In genomic region chr10:75832272-75832895, GRCm38 (mm10) we compare ENCODE assay signal across 9 mouse cellular contexts. TPM values are rescaled to one million over a fixed set of nuclear protein-coding genes. Genes with fewer than 3 reads are reported as not detected.
DNase-seq lines count a peak whose midpoint lies in the region; ATAC-seq and TF ChIP-seq lines count a peak whose summit lies in the region.
"Had no signal": no experiment of that assay in that cellular context is flagged by ENCODE, and none has a peak within 500 bp of the region (broad histone marks: within the 10 kb centered on the region; RNA-seq: fewer than 3 reads in every experiment).

No protein-coding gene starts in this region.

- no peak overlapping the region for H3K27ac ChIP-seq in forebrain, postnatal 0 days (ENCODE audit: low read depth, low read length)
- H3K27ac ChIP-seq in forebrain, embryonic 14.5 days (ENCODE audit: low read depth, low read length): no peak overlapping the region
- no peak overlapping the region for H3K27ac ChIP-seq in olfactory bulb, adult 2 months (ENCODE audit: insufficient read depth, low read depth, low read length)

- peaks cover 14% of the 10 kb centered on the region for H3K4me1 ChIP-seq in forebrain, postnatal 0 days (ENCODE audit: insufficient read depth)
- peaks cover 4% of the 10 kb centered on the region; the same call in 1 of the 2 replicates for H3K4me1 ChIP-seq in forebrain, embryonic 14.5 days (ENCODE audit: control insufficient read depth, insufficient read depth, low read length)
- peaks cover 17% of the 10 kb centered on the region for H3K4me1 ChIP-seq in olfactory bulb, adult 2 months (ENCODE audit: control insufficient read depth, insufficient read depth, low read length)

- intact Hi-C loops in left cerebral cortex, postnatal 36 days (cut with DNase I): loop anchor here (5.0 kb wide), 1 partner anchor 90 kb away; no protein-coding TSS in a partner anchor

- no peak overlapping the region for H3K4me3 ChIP-seq in forebrain, postnatal 0 days (ENCODE audit: low read depth, low read length)
- no peak overlapping the region for H3K4me3 ChIP-seq in forebrain, embryonic 14.5 days (ENCODE audit: low read depth, low read length)
- H3K4me3 ChIP-seq in olfactory bulb, adult 2 months (ENCODE audit: insufficient read depth, low read depth, low read length): no peak overlapping the region

- H3K9ac ChIP-seq in forebrain, postnatal 0 days: no peak overlapping the region
- H3K9ac ChIP-seq in forebrain, embryonic 14.5 days (ENCODE audit: low read length): no peak overlapping the region

- H3K4me2 ChIP-seq in forebrain, postnatal 0 days (ENCODE audit: low read depth): no peak overlapping the region
- H3K4me2 ChIP-seq in forebrain, embryonic 14.5 days (ENCODE audit: low read length): no peak overlapping the region

- peak; percentile 64 for TF ChIP-seq CTCF in forebrain, postnatal 0 days (IDR thresholded peaks at IDR 0.05; ENCODE audit: low read depth)
- TF ChIP-seq CTCF in olfactory bulb, adult 2 months (IDR thresholded peaks at IDR 0.05; ENCODE audit: insufficient read depth, low read depth, low read length): peak; percentile 28; the same call in 1 of the 2 replicates

- whole genome bisulfite sequencing in forebrain, postnatal 0 days: 73% methylated on average over 13 of the region's 13 CpGs
- WGBS in forebrain, embryonic 14.5 days: 72% methylated on average over 13 of the region's 13 CpGs
- WGBS in olfactory bulb, adult 2 months: 73% methylated on average over 13 of the region's 13 CpGs

- peaks cover 24% of the 10 kb centered on the region for H3K27me3 ChIP-seq in forebrain, postnatal 0 days (ENCODE audit: insufficient read depth, low read length)
- no peaks in the 10 kb centered on the region; the same call in 1 of the 2 replicates for H3K27me3 ChIP-seq in forebrain, embryonic 14.5 days (replicated peaks; ENCODE audit: control insufficient read depth, insufficient read depth, low read length)

- no peak for ATAC-seq in forebrain, postnatal 0 days
- ATAC-seq in forebrain, embryonic 14.5 days: no peak

- DNase-seq in forebrain, postnatal 0 days: no peak
- DNase-seq in forebrain, embryonic 14.5 days (ENCODE audit: low spot score): no peak
- peak; percentile 68 for DNase-seq in 3T3-L1 (ENCODE audit: low read depth, low spot score)
- DNase-seq in adrenal gland, postnatal 10 days: peak; percentile 81
- peak; percentile 25 for DNase-seq in forelimb bud, embryonic 11.5 days (ENCODE audit: low read depth, low spot score)
- peak; percentile 44 to 49 for DNase-seq in left cerebral cortex, postnatal 36 days (ENCODE audit: low spot score in 2 of 2)
- DNase-seq in urinary bladder, postnatal 36 days (ENCODE audit: low spot score in 2 of 2): peak; percentile 65 to 80

- H3K36me3 ChIP-seq in forebrain, postnatal 0 days (ENCODE audit: insufficient read depth): no peaks in the 10 kb centered on the region
- H3K36me3 ChIP-seq in forebrain, embryonic 14.5 days (ENCODE audit: control insufficient read depth, insufficient read depth, low read length): no peaks in the 10 kb centered on the region

- no peak for TF ChIP-seq POLR2A in olfactory bulb, adult 2 months (IDR thresholded peaks at IDR 0.05; ENCODE audit: insufficient read depth, low read depth, low read length)

- H3K9me3 ChIP-seq in forebrain, postnatal 0 days (ENCODE audit: low read length): no peaks in the 10 kb centered on the region
- no peaks in the 10 kb centered on the region for H3K9me3 ChIP-seq in forebrain, embryonic 14.5 days (replicated peaks; ENCODE audit: control insufficient read depth, low read length)

RNA-seq across cellular contexts. Expression of gene Gstt2, which starts 4.8 kb away (rescaled TPM):
- 4.5 and 5.1 TPM in 2 replicates for total RNA-seq in forebrain, postnatal 0 days (2014; rRNA removed)
- 7.4 and 7.8 TPM in 2 replicates for polyA plus RNA-seq in forebrain, postnatal 0 days (2015; fragmentation: Nextera tagmentation; extraction: Ambion mirVana)
- polyA plus RNA-seq in forebrain, embryonic 14.5 days (2014; fragmentation: Nextera tagmentation; extraction: Ambion mirVana): 4.1 and 6.0 TPM in 2 replicates
- total RNA-seq in adrenal gland, postnatal 10 days (2021): 10 to 100 TPM; 38.2 to 45.8 TPM
- 1 to 10 TPM; 4.8 to 5.0 TPM for total RNA-seq in left cerebral cortex, postnatal 36 days (2021)
- polyA plus RNA-seq in olfactory bulb, adult 2 months (2012; ENCODE audit: insufficient read depth, insufficient read length, low replicate concordance, missing spikeins): not detected in 2 replicates

RNA-seq across cellular contexts. Expression of gene Gstt4, which starts 10.0 kb away (rescaled TPM):
- total RNA-seq in forebrain, postnatal 0 days (2014; rRNA removed): not detected in 2 replicates
- polyA plus RNA-seq in forebrain, postnatal 0 days (2015; fragmentation: Nextera tagmentation; extraction: Ambion mirVana): not detected in 2 replicates
- polyA plus RNA-seq in forebrain, embryonic 14.5 days (2014; fragmentation: Nextera tagmentation; extraction: Ambion mirVana): not detected in 2 replicates
- 1 to 10 TPM in 1 of 2 experiments, under 1 TPM in 1; 0.36 to 1.0 TPM for total RNA-seq in adrenal gland, postnatal 10 days (2021)
- not detected for total RNA-seq in left cerebral cortex, postnatal 36 days (2021)
- not detected in 2 replicates for polyA plus RNA-seq in olfactory bulb, adult 2 months (2012; ENCODE audit: insufficient read depth, insufficient read length, low replicate concordance, missing spikeins)
- total RNA-seq: layer of hippocampus, postnatal 25 days had no signal

RNA-seq across cellular contexts. Expression of gene Mif, which starts 27.7 kb away (rescaled TPM):
- 598 and 704 TPM in 2 replicates for total RNA-seq in forebrain, postnatal 0 days (2014; rRNA removed)
- polyA plus RNA-seq in forebrain, postnatal 0 days (2015; fragmentation: Nextera tagmentation; extraction: Ambion mirVana): 2,127 and 2,602 TPM in 2 replicates
- 1,715 and 2,306 TPM in 2 replicates for polyA plus RNA-seq in forebrain, embryonic 14.5 days (2014; fragmentation: Nextera tagmentation; extraction: Ambion mirVana)
- 100 to 1,000 TPM; 267 to 281 TPM for total RNA-seq in adrenal gland, postnatal 10 days (2021)
- total RNA-seq in left cerebral cortex, postnatal 36 days (2021): 100 to 1,000 TPM; 506 to 546 TPM
- not detected in 2 replicates for polyA plus RNA-seq in olfactory bulb, adult 2 months (2012; ENCODE audit: insufficient read depth, insufficient read length, low replicate concordance, missing spikeins)

RNA-seq across cellular contexts. Expression of gene Gstt1, which starts 34.0 kb away (rescaled TPM):
- 19.2 and 22.8 TPM in 2 replicates for total RNA-seq in forebrain, postnatal 0 days (2014; rRNA removed)
- 18.6 and 21.3 TPM in 2 replicates for polyA plus RNA-seq in forebrain, postnatal 0 days (2015; fragmentation: Nextera tagmentation; extraction: Ambion mirVana)
- polyA plus RNA-seq in forebrain, embryonic 14.5 days (2014; fragmentation: Nextera tagmentation; extraction: Ambion mirVana): 11.5 and 13.0 TPM in 2 replicates
- 10 to 100 TPM; 60.2 to 60.4 TPM for total RNA-seq in adrenal gland, postnatal 10 days (2021)
- total RNA-seq in left cerebral cortex, postnatal 36 days (2021): 10 to 100 TPM in 1 of 2 experiments, 1 to 10 TPM in 1; 6.2 to 11.4 TPM
- not detected in 2 replicates for polyA plus RNA-seq in olfactory bulb, adult 2 months (2012; ENCODE audit: insufficient read depth, insufficient read length, low replicate concordance, missing spikeins)

RNA-seq across cellular contexts. Expression of gene Gstt3, which starts 51.2 kb away (rescaled TPM):
- 1.7 and 2.3 TPM in 2 replicates for total RNA-seq in forebrain, postnatal 0 days (2014; rRNA removed)
- 1.8 and 2.2 TPM in 2 replicates for polyA plus RNA-seq in forebrain, postnatal 0 days (2015; fragmentation: Nextera tagmentation; extraction: Ambion mirVana)
- 0.67 and 1.2 TPM in 2 replicates for polyA plus RNA-seq in forebrain, embryonic 14.5 days (2014; fragmentation: Nextera tagmentation; extraction: Ambion mirVana)
- 10 to 100 TPM; 18.7 to 21.5 TPM for total RNA-seq in adrenal gland, postnatal 10 days (2021)
- 1 to 10 TPM in 1 of 2 experiments, under 1 TPM in 1; 0.91 to 2.0 TPM for total RNA-seq in left cerebral cortex, postnatal 36 days (2021)
- polyA plus RNA-seq in olfactory bulb, adult 2 months (2012; ENCODE audit: insufficient read depth, insufficient read length, low replicate concordance, missing spikeins): not detected in 2 replicates

Comparison
In these comparisons a context has a peak if more than half of its experiments do, and no peak if none do; other contexts are left out.
1. DNase-seq: peak in 3T3-L1 (single experiment), adrenal gland, postnatal 10 days (single experiment), forelimb bud, embryonic 11.5 days (single experiment), left cerebral cortex, postnatal 36 days (2 of 2) and urinary bladder, postnatal 36 days (2 of 2); none in forebrain, postnatal 0 days (single experiment) and forebrain, embryonic 14.5 days (single experiment).